Mouse (Mus musculus): ENCODE measurements at regions not wholly inside any gene's neighbourhood (a gene's known extent, or its start where the extent isn't known, plus 50 kb on each side); places are given as distances from the start of the nearest gene placed in this dataset.

GRCm38 (mm10) chr4:142298770-142299337 lies 59.7 kb upstream of the Kazn start:
- intact Hi-C loops (cut with DNase I; ENCODE audit: low total_unique reads) = no loop called here

DNA sequence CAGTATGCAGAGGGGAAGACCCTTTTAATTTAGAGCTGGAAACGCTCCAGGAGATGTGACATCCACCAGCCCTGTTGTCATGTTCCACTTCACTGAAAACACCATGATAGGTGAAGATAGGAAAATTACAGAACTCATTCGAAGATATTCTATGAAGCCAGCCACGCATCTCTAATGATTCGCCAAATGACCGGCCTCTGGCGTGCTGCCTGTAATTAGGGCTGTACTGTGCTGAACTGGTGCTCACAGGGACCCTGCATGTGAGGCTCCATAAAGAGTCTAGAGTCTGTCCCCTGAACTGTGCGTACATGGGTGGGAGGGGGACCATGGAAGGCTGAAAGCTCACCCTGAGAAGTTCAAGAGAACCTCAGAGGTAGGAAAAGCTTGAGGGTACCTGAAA lies 53.6 kb upstream of the Kazn start:
- intact Hi-C loops (cut with DNase I; ENCODE audit: low total_unique reads) = no loop called here
- no peak for DNase-seq

More at GRCm38 (mm10) chr4:142298770-142299337, 59.7 kb upstream of the Kazn start:
- DNase-seq = no peak

DNA sequence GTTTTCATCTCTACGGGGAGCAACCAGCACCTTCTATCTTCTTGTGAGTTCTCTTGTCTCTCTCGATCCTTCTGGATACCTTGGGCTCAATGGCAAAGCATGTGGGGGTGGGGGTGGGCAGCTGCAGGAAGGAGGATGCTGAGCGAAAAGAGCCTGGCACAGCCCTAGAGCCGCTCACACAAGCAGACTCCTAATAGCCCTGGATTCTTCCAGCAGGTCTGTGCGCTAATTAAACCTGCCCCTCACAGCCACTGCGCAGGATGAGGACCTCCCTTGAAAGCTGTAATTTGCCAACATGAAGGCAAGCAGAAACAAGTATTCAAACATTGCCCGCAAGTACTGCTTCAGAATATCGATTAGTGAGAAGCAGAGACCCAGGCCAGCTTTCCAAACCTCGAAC lies 53.1 kb upstream of the Kazn start:
- intact Hi-C loops (cut with DNase I; ENCODE audit: low total_unique reads) = no loop called here

DNA sequence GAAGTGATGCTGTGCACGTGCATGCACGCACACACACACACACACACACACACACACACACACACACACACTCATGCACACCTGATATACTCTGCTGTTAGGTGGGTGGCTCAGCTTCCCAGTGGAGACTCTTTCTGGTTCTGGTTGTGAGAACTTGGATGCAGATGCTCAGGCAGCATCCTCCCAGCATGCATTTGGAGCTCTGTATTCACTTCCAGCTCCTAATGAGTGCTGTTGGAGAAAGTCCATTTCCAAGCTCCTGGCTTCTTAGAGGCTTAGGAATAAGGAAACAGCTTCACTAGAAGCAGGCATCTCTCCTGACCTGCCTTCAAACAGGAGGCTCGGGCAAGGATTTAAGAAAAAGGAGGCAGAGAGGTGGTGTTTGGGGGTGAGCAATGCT lies 52.2 kb upstream of the Kazn start:
- DNase-seq = no peak
- intact Hi-C loops (cut with DNase I; ENCODE audit: low total_unique reads) = no loop called here

More for the DNA sequence above, 53.1 kb upstream of the Kazn start:
- no peak for DNase-seq

Measured in gastrocnemius, postnatal 14 days (tissue).